Mouse (Mus musculus): ENCODE data around the gene Nodal.
"Not testable (repeated sequence)": the region's sequence is repeated elsewhere in the genome, so short reads cannot be mapped to it uniquely, and the experiment has no call there.

Nodal gene

GRCm38 (mm10) chr10:61428416-61428815 is 10.6 kb downstream of the Nodal start:
- in situ Hi-C loops (cut with MboI, MseI): no loop called here

- in situ Hi-C loops (cut with MboI, MseI): no loop called here
Measured at GRCm38 (mm10) chr10:61429043-61429442, 11.3 kb downstream of the Nodal start.

GRCm38 (mm10) chr10:61431375-61431774 is 13.6 kb downstream of the Nodal start:
- in situ Hi-C loops (cut with MboI, MseI): no loop called here

- in situ Hi-C loops (cut with MboI, MseI): no loop called here
Measured at GRCm38 (mm10) chr10:61440202-61440800, 22.5 kb downstream of the Nodal start.

- in situ Hi-C loops (cut with MboI, MseI): no loop called here
Measured at GRCm38 (mm10) chr10:61443456-61443855, 25.7 kb downstream of the Nodal start.

- in situ Hi-C loops (cut with MboI, MseI): no loop called here
Measured at GRCm38 (mm10) chr10:61443876-61444275, 26.1 kb downstream of the Nodal start.

GRCm38 (mm10) chr10:61445016-61445415 is 27.2 kb downstream of the Nodal start:
- in situ Hi-C loops (cut with MboI, MseI): no loop called here

- in situ Hi-C loops (cut with MboI, MseI): no loop called here
Measured at GRCm38 (mm10) chr10:61447581-61448353, 30.0 kb downstream of the Nodal start.

GRCm38 (mm10) chr10:61448834-61449233 is 31.1 kb downstream of the Nodal start:
- in situ Hi-C loops (cut with MboI, MseI): no loop called here

- in situ Hi-C loops (cut with MboI, MseI): no loop called here
Measured at GRCm38 (mm10) chr10:61451463-61451930, 33.7 kb downstream of the Nodal start.

GRCm38 (mm10) chr10:61451931-61452617 is 34.3 kb downstream of the Nodal start:
- in situ Hi-C loops (cut with MboI, MseI): no loop called here

GRCm38 (mm10) chr10:61452645-61453044 is 34.9 kb downstream of the Nodal start, which contains the start of gene Eif4ebp2:
Eif4ebp2 (minus strand) TSS chr10:61452661.
- in situ Hi-C loops (cut with MboI, MseI): no loop called here

- in situ Hi-C loops (cut with MboI, MseI): not testable (repeated sequence)
Measured at GRCm38 (mm10) chr10:61453171-61453570, 35.4 kb downstream of the Nodal start.

- in situ Hi-C loops (cut with MboI, MseI): no loop called here
Measured at GRCm38 (mm10) chr10:61457182-61457581, 39.4 kb downstream of the Nodal start.

- in situ Hi-C loops (cut with MboI, MseI): no loop called here
Measured at GRCm38 (mm10) chr10:61465009-61465408, 47.2 kb downstream of the Nodal start.

- in situ Hi-C loops (cut with MboI, MseI): no loop called here
Measured at GRCm38 (mm10) chr10:61466242-61466641, 48.5 kb downstream of the Nodal start.

GRCm38 (mm10) chr10:61466873-61467272 is 49.1 kb downstream of the Nodal start:
- in situ Hi-C loops (cut with MboI, MseI): no loop called here

- in situ Hi-C loops (cut with MboI, MseI): no loop called here
Measured at GRCm38 (mm10) chr10:61468900-61469299, 51.1 kb downstream of the Nodal start.

- in situ Hi-C loops (cut with MboI, MseI): no loop called here
Measured at GRCm38 (mm10) chr10:61473640-61474039, 55.9 kb downstream of the Nodal start.

- in situ Hi-C loops (cut with MboI, MseI): no loop called here
Measured at GRCm38 (mm10) chr10:61474344-61474743, 56.6 kb downstream of the Nodal start.

Data from T-helper 1 cell (primary cell).